Mouse (Mus musculus): ENCODE results near the gene Gbe1.

Gene Gbe1

DNA sequence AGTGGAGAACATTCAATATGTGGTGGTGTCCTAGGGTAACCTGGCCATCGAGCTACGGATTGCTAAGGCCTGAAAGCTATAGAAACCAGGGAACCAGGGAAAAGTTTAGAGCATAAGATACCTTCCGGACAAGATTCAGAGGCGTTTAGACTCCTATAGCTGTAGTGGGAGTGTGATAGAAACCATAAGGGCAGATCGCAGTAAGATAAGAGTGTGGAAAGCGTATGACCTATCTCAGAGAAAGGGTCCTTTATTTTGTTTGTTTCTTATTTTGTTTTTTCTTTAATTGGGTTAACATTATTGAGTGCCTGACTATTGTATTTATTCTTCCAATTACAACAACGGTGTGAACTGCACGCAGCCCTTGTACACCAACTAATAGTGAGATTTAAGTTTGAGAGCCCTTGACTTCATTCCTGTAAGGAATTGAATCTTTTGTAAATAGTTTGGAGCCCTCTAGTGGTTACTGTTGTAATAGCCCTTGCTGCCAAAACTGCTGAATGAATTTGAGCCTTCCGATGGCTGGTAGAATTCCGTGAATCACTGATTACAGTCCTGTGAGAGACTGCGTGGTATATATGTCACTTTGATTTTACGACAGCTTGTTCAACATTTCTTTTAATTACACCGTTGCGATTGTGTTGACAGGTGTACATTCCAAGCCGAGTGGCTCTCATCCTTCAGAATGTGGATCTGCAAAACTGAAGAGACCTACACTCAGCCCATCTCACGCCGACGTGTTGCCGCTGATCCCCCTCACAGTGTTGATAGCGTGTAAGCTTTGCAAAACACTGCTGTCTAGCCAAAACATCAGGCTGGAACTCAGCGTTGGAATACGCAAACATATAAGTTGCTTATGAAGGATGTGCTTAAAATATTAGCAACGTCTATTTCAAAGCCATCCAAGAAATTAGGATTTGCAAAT lies 254.9 kb downstream of the Gbe1 start:
- DNase-seq (ENCODE audit: low read depth, low spot score) = peak; percentile 18

DNA sequence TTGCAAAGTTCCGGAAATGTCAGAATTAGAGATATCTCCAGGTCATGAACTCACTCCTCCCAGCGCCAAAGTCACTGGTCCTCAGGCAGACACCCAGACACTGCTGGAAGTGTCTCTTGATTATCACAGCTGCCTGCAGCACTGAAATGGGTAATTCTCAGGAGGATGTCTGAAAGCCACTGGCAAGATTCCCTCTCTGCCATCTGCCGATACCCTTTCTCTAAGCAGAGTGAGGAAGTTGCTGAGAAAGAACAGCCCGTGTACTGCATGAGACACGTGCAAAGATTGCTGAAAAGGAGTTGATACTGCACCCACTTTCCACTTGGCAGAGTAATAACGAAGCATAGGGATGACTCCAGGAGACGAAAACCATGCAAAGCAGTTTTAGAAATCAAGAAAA lies 272.2 kb downstream of the Gbe1 start:
- no peak for DNase-seq (ENCODE audit: low read depth, low spot score)

DNA sequence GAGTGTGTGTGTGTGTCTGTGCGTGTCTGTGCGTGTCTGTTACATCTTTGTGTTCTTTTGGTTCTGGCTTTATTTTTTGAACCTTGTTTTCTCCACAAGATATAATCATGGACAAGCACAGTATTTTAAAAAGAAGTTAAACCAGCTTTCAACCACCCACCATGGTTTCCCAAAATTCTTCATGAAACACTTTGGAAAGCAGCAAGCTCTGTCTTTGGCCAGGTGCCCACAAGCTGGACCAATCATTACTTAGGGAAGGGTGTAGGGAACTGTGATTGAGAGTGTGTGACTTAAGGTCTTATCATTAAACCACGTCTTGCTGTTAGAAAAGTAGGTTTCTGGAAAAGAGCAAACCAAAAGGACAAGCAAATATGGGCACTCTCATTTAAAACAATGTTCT lies 288.6 kb downstream of the Gbe1 start:
- DNase-seq (ENCODE audit: low read depth, low spot score) = no peak

DNA sequence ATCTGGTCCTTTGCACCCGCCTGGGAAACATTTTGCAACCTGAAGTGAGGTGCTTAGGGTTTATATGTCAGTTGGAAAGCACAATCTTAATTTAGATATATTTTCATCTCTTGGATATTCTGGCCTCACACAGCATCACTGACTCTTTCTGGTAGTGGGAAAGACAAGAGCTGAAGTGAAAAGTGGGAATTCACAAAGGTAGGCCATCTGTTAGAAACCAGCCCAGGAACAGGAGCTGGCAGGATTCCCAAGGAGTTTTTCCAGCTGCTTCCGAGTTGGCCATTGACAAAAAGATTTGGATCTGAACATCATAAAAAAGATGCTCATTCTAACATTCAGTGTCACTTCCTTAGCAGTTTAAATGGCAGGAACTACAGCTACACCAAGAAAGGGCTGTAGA lies 294.6 kb downstream of the Gbe1 start:
- no peak for DNase-seq (ENCODE audit: low read depth, low spot score)

DNA sequence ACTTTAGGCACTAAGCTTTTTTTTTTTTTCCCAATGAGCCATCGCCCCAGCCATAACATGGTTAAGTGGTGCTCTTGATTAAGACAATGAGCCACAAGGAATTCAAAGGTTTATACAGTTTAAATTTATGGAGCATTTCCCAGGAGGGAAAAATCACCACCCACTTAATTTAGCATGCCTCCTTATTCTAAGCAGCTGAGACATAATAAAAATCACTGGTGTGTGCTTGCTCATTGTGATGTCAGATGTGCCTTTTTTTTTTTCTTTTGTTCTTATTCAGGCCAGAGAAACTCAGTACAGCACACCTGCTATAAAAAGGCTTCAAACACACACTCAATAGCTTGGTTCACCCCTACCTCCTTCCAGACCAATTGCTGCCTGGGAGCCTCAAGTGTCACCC lies 303.9 kb downstream of the Gbe1 start:
- DNase-seq (ENCODE audit: low read depth, low spot score) = no peak

DNA sequence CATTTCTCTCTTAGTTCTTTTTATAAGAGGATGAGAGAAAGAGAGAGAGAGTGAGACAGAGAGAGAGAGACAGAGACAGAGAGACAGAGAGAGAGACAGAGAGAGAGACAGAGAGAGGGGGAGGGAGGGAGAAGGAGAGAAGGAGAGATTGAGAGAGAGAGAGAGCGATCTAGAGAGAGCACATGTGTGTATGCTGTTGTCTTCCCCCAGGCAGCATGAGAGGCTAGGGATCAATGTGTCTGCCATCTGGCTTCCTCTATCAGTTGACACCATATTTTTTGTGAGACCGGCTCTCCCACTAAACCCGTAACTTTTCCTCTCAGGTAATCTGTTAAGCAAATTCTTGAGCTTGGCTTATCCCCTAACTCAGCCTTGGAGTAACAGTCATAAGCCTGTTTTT lies 304.4 kb downstream of the Gbe1 start:
- DNase-seq (ENCODE audit: low read depth, low spot score) = no peak

Measured in WW6 (cell line).